Mouse (Mus musculus): ENCODE results near the gene Rab6b. TPM values are rescaled to one million over a fixed set of nuclear protein-coding genes. Genes with fewer than 3 reads are reported as not detected.

Gene Rab6b
- total and polyA plus RNA-seq, 3 experiments = not detected

- no peak for DNase-seq (ENCODE audit: low read depth, low spot score)
- Histone ChIP-seq H3K27ac (ENCODE audit: control insufficient read depth, low read depth, low read length) (no peak overlapping the region), H3K9ac (ENCODE audit: control insufficient read depth, low read depth, low read length, poor library complexity, severe bottlenecking) (no peak overlapping the region), H3K4me3 (ENCODE audit: control insufficient read depth in 1 of 2, insufficient read depth in 1 of 2, low read depth in 2 of 2, low read length in 2 of 2) (no peak overlapping the region), H3K36me3 (ENCODE audit: control insufficient read depth in 1 of 2, insufficient read depth in 2 of 2, low read length in 2 of 2) (no peaks in the 10 kb centered on the region), H3K27me3 (ENCODE audit: control insufficient read depth in 1 of 2, insufficient read depth in 2 of 2, low read length in 2 of 2) (no peaks in the 10 kb centered on the region), H3K79me2 (ENCODE audit: control insufficient read depth, insufficient read depth, low read length, poor library complexity) (no peaks in the 10 kb centered on the region), H3K9me3 (replicated peaks; ENCODE audit: insufficient read depth, low read length) (no peaks in the 10 kb centered on the region), H3K4me1 (ENCODE audit: control insufficient read depth in 1 of 2, insufficient read depth in 2 of 2, low read length in 2 of 2) (no peaks in the 10 kb centered on the region)
- TF ChIP-seq USF2 (IDR thresholded peaks at IDR 0.05; ENCODE audit: borderline replicate concordance in 1 of 2, insufficient read depth in 1 of 2, low read depth in 1 of 2, low read length in 2 of 2) (no peak), MAZ (IDR thresholded peaks at IDR 0.05; ENCODE audit: low read depth, low read length) (no peak), TAL1 (IDR thresholded peaks at IDR 0.05; ENCODE audit: low read length) (no peak)
Measured at GRCm38 (mm10) chr9:103068769-103069168, 42.8 kb upstream of the Rab6b start.

- Histone ChIP-seq H3K27ac (ENCODE audit: control insufficient read depth, low read depth, low read length) (no peak overlapping the region), H3K4me3 (ENCODE audit: control insufficient read depth in 1 of 2, insufficient read depth in 1 of 2, low read depth in 2 of 2, low read length in 2 of 2) (no peak overlapping the region), H3K79me2 (ENCODE audit: control insufficient read depth, insufficient read depth, low read length, poor library complexity) (no peaks in the 10 kb centered on the region), H3K9ac (ENCODE audit: control insufficient read depth, low read depth, low read length, poor library complexity, severe bottlenecking) (no peak overlapping the region), H3K27me3 (ENCODE audit: control insufficient read depth in 1 of 2, insufficient read depth in 2 of 2, low read length in 2 of 2) (no peaks in the 10 kb centered on the region), H3K4me1 (ENCODE audit: control insufficient read depth in 1 of 2, insufficient read depth in 2 of 2, low read length in 2 of 2) (no peaks in the 10 kb centered on the region), H3K9me3 (replicated peaks; ENCODE audit: insufficient read depth, low read length) (no peaks in the 10 kb centered on the region), H3K36me3 (ENCODE audit: control insufficient read depth in 1 of 2, insufficient read depth in 2 of 2, low read length in 2 of 2) (no peaks in the 10 kb centered on the region)
- no peak for TF ChIP-seq ETS1 (IDR thresholded peaks at IDR 0.05; ENCODE audit: low read depth, low read length)
- TF ChIP-seq MEF2A (IDR thresholded peaks at IDR 0.05; ENCODE audit: extremely low read depth, insufficient replicate concordance, low read depth, low read length, poor library complexity, severe bottlenecking) = no peak
- TF ChIP-seq ZMIZ1 (IDR thresholded peaks at IDR 0.05; ENCODE audit: low read depth, low read length) = no peak
- TF ChIP-seq MYB (IDR thresholded peaks at IDR 0.05; ENCODE audit: low read depth, low read length) = no peak
- no peak for TF ChIP-seq MXI1 (IDR thresholded peaks at IDR 0.05; ENCODE audit: low read depth, low read length)
- TF ChIP-seq NRF1 (IDR thresholded peaks at IDR 0.05; ENCODE audit: insufficient read depth, low read depth, low read length, poor library complexity, severe bottlenecking) = no peak
- TF ChIP-seq MAZ (IDR thresholded peaks at IDR 0.05; ENCODE audit: low read depth, low read length) = no peak
- TF ChIP-seq JUND (IDR thresholded peaks at IDR 0.05; ENCODE audit: low read depth, low read length) = no peak
- no peak for TF ChIP-seq MAFK (IDR thresholded peaks at IDR 0.05; ENCODE audit: borderline replicate concordance, low read depth, low read length)
- no peak for TF ChIP-seq RAD21 (IDR thresholded peaks at IDR 0.05; ENCODE audit: low read depth, low read length)
- TF ChIP-seq USF2 (IDR thresholded peaks at IDR 0.05; ENCODE audit: borderline replicate concordance in 1 of 2, insufficient read depth in 1 of 2, low read depth in 1 of 2, low read length in 2 of 2) = no peak
- no peak for TF ChIP-seq HCFC1 (IDR thresholded peaks at IDR 0.05; ENCODE audit: low read depth, low read length)
- no peak for TF ChIP-seq ZNF384 (IDR thresholded peaks at IDR 0.05; ENCODE audit: low read depth, low read length)
- TF ChIP-seq MYC (IDR thresholded peaks at IDR 0.05; ENCODE audit: low read depth, low read length) = no peak
- TF ChIP-seq ELF1 (IDR thresholded peaks at IDR 0.05; ENCODE audit: low read depth, low read length) = no peak
- no peak for DNase-seq (ENCODE audit: low read depth, low spot score)
Measured at GRCm38 (mm10) chr9:103071541-103072203, 39.9 kb upstream of the Rab6b start.
